Mouse (Mus musculus): Measurements from ENCODE around the gene Ccer2. TPM values are rescaled to one million over a fixed set of nuclear protein-coding genes. Genes with fewer than 3 reads are reported as not detected.

Ccer2 gene
- polyA plus RNA-seq, 1 experiment: not detected

DNA sequence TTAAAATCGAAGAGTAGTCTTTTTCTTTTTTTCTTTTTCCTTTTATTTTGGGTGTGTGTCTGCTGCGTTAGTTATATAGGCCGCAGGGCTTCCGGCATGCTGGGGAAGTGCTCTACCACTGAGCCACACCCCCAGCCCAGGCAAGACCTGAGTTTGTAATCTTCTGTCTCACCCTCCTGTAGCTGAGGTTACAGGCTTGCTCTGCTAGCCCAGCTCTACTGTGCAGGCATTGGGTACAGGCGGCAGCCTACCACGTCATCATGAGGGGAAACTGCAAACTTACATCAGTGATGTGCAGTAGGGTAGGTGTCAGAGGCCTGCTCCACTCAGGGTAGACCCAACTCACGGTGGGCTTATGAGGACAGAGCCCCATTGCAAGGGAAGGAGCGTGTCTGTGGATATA is 25.3 kb downstream of the Ccer2 start:
- no peak overlapping the region for H3K4me3 ChIP-seq (replicated peaks; ENCODE audit: extremely low read depth, low read depth, low read length)
- DNase-seq: no peak
- TF ChIP-seq CTCF (IDR thresholded peaks at IDR 0.05; ENCODE audit: insufficient read depth, low read length): no peak
- TF ChIP-seq POLR2A (IDR thresholded peaks at IDR 0.05; ENCODE audit: borderline replicate concordance, extremely low read depth, low read depth, low read length): no peak
- peaks cover 4% of the 10 kb centered on the region; the same call in 1 of the 2 replicates for H3K4me1 ChIP-seq (ENCODE audit: control insufficient read depth, insufficient read depth, low read length)
- 86% methylated on average over 8 of the region's 8 CpGs for WGBS

DNA sequence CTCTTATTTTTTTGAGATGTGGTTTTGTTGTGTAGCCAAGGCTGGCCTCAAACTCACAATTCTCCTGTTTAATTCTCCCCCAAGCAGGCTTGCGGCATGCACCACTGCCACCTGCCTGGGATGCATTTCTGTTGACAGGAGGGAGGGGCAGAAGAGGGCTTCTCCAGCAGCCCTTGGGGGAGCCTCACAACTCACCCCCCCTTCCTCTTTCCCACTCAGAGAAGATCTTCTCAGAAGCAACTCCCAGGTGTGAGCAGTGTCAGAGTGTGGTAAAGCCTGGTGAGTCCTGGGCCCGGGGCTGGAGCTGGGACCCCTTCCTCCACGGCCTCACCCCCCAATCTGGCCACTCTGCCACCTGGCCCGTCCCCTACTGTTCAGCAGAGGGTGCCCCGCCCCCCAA is 29.2 kb downstream of the Ccer2 start:
- Histone ChIP-seq H3K4me3 (replicated peaks; ENCODE audit: extremely low read depth, low read depth, low read length) (no peak overlapping the region), H3K4me1 (ENCODE audit: control insufficient read depth, insufficient read depth, low read length) (peaks cover 3% of the 10 kb centered on the region; the same call in 1 of the 2 replicates)
- no peak for TF ChIP-seq CTCF (IDR thresholded peaks at IDR 0.05; ENCODE audit: insufficient read depth, low read length)
- no peak for TF ChIP-seq POLR2A (IDR thresholded peaks at IDR 0.05; ENCODE audit: borderline replicate concordance, extremely low read depth, low read depth, low read length)
- WGBS: 87% methylated on average over 5 of the region's 5 CpGs
- DNase-seq: no peak

DNA sequence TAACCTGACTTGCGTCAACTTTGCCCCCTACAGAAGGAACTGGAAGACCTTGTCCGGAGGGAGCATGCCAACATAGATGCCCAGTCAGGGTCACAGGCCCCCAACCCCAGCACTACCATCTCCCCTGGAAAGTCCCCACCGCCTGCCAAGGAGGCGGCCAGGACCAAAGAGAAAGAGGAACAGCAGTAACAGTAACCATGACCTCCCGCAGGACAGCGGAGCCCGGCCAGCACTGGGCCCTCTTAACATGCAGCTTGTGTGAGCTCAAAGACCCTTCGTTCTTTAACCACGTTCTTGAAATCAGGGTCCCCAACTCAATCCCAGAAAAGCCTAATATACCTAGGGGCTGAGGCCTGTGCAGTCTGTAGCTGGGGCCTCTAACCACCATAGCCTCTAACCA is 31.9 kb downstream of the Ccer2 start:
- Histone ChIP-seq H3K4me1 (ENCODE audit: control insufficient read depth, insufficient read depth, low read length) (no peaks in the 10 kb centered on the region), H3K4me3 (replicated peaks; ENCODE audit: extremely low read depth, low read depth, low read length) (no peak overlapping the region)
- no peak for TF ChIP-seq CTCF (IDR thresholded peaks at IDR 0.05; ENCODE audit: insufficient read depth, low read length)
- no peak for TF ChIP-seq POLR2A (IDR thresholded peaks at IDR 0.05; ENCODE audit: borderline replicate concordance, extremely low read depth, low read depth, low read length)
- WGBS: 87% methylated on average over 9 of the region's 9 CpGs
- no peak for DNase-seq

DNA sequence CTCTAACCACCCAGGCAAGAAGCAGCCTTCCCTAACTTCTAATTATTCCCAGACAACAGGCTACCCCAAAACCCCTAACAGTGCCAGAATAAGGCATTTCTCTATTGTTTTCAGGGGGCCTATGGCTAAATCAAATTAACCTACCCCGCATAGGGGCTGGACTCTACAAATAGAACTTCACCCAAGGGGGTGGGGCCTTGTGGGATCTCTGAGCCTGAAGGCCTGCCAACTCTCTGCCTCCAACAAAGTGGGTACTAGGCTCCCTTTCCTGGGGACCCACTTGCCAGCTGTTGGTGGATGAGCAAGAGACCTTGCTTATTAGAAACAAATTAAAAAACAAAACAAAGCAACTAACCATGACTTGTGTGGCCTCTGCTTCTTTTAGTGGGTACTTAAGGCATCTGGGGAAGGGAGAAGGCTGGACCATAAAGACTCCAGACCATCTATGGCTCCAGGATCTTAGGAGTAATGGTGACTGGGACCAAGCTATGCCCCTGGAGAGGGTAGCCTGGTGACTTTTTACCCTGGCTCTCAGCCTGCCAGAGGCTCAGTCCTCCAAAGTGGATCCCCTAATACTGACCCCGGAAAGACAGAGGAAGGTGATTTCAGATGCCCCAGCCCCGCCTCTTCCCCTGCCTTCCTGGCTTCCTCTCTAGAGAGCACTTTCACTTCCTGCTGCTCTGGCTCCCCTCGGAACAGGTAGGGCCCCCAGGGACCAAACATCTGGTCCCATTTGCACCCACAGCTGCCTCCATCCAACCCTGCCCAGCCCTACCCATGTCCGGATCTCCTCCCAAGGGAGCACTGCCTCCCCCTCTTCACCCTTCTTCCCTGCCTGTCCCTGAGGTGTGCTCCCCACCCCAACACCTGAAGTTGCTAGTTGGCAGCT is 32.6 kb downstream of the Ccer2 start, which contains the start of gene Rinl:
Gene Rinl, plus strand, starts transcription at position 663 of the 889 bp plus-strand sequence.
- no peaks in the 10 kb centered on the region for H3K4me1 ChIP-seq (ENCODE audit: control insufficient read depth, insufficient read depth, low read length)
- no peak for TF ChIP-seq CTCF (IDR thresholded peaks at IDR 0.05; ENCODE audit: insufficient read depth, low read length)
- H3K4me3 ChIP-seq (replicated peaks; ENCODE audit: extremely low read depth, low read depth, low read length): peak within 1 kb of the TSS; percentile 49
- DNase-seq: no peak
- WGBS: 52% methylated on average over 5 of the region's 5 CpGs

DNA sequence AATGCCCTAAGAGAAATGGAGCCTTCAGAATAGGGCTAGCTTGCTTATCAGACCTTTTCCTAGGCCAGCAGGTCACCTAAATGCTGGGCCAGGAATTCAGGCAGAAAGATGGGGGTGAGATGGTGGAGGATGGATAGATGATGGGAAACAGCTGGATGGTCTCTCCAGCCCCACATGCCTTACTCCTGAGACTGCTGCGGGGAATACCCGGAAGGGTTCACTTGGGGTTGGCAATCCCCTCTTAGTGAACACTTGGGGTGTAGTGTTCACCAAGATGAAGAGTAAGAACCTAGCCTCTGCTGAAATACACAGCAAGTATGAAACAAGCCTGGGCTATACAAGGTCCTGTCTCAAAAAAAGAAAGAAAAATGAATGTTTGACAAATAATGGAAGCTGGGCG is 33.3 kb downstream of the Ccer2 start:
- Histone ChIP-seq H3K4me1 (ENCODE audit: control insufficient read depth, insufficient read depth, low read length) (no peaks in the 10 kb centered on the region), H3K4me3 (replicated peaks; ENCODE audit: extremely low read depth, low read depth, low read length) (no peak overlapping the region)
- 61% methylated on average over 3 of the region's 3 CpGs for WGBS
- no peak for DNase-seq
- TF ChIP-seq CTCF (IDR thresholded peaks at IDR 0.05; ENCODE audit: insufficient read depth, low read length) (no peak), POLR2A (IDR thresholded peaks at IDR 0.05; ENCODE audit: borderline replicate concordance, extremely low read depth, low read depth, low read length) (no peak)

DNA sequence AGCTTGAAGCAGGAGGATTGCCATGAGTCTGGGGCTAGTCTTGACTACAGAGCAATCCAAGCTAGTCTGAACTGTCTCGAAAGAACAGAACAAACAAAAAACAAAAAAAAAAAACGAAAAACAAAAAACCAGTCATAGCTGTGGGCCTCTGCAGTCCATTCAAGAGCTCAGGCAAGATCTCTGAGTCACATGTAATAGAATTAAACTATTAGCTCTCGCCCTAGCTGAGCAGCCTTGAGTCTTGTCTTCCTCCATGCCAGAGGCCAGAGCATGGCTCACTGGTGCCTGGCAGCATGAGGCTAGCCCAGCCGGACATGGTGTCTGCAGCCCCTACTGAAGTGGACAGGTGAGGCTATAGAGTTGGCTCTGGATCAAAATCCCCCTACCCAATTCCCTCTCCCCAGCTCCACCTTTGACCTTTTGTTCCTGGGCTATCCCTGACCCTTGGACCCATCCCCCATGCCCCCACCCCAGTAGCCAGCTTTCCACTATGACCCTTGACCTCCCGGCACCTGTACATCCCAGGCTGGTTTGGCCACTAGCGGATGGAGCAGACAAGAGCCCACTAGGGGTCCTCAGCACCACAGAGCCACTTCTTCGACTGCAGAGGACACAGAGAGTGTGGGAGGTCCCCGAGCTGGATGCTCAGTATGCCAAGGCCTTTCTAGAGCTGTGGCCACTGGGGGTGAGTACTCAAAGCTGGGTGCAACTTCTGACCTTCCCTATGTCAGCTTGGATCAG is 34.3 kb downstream of the Ccer2 start:
- no peak overlapping the region for H3K4me3 ChIP-seq (replicated peaks; ENCODE audit: extremely low read depth, low read depth, low read length)
- 63% methylated on average over 8 of the region's 8 CpGs for WGBS
- no peak for DNase-seq
- no peaks in the 10 kb centered on the region for H3K4me1 ChIP-seq (ENCODE audit: control insufficient read depth, insufficient read depth, low read length)
- TF ChIP-seq CTCF (IDR thresholded peaks at IDR 0.05; ENCODE audit: insufficient read depth, low read length): no peak
- TF ChIP-seq POLR2A (IDR thresholded peaks at IDR 0.05; ENCODE audit: borderline replicate concordance, extremely low read depth, low read depth, low read length): no peak

DNA sequence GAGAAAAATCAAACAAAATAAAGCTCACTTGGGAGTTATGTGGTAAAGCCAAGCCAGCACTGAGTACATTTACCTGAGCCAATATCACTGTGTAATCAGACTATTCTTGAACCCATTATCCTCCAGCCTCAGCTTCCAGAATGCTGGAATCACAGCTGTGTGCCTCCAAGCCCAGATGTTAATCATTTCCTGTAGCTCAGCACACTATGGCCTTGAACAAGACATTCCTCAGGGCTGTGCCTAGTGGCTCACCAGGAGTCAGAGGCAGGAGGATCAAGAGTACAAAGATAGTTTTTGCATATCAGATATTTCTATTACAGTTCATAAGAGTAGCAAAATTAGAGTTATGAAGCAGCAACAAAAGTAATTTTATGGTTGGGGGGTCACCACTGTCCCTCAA is 35.7 kb downstream of the Ccer2 start:
- DNase-seq: no peak
- TF ChIP-seq CTCF (IDR thresholded peaks at IDR 0.05; ENCODE audit: insufficient read depth, low read length): no peak
- no peak for TF ChIP-seq POLR2A (IDR thresholded peaks at IDR 0.05; ENCODE audit: borderline replicate concordance, extremely low read depth, low read depth, low read length)
- Histone ChIP-seq H3K4me3 (replicated peaks; ENCODE audit: extremely low read depth, low read depth, low read length) (no peak overlapping the region), H3K4me1 (ENCODE audit: control insufficient read depth, insufficient read depth, low read length) (peaks cover 4% of the 10 kb centered on the region; the same call in 1 of the 2 replicates)

DNA sequence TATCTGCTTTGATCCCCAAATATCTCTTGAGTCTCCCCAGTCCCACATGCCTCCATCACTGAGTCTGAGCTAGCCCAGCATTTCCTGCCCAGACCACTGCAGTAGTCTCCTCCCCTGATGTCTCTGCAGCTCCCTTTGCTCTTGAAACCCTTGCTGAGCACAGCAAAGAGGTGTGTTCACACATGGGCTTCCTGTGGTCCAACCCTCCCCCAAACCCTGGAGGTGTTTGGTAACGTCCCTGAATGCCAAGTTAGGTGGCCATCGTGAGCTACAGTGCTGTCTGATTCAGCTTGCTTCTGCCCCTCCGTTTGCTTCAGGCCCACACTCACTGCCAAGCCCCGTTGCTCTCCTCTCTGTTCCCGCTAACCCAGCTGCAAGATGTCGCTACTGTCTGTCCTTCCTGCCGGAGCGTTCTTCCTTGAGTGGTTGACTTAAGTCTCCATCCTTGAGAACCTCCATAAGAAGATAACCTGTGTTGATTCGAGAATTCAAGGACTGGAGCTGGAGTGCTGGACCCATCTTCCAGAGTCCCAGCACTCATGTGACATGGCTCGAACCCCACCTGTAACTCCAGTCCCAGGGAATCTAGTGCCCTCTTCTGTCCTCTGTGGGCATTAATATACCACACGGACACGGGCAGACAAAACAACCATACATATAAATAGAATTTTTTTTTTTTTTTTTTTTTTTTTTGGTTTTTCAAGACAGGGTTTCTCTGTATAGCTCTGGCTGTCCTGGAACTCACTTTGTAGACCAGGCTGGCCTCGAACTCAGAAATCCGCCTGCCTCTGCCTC is 36.6 kb downstream of the Ccer2 start:
- peaks cover 7% of the 10 kb centered on the region for H3K4me1 ChIP-seq (ENCODE audit: control insufficient read depth, insufficient read depth, low read length)
- DNase-seq: no peak
- no peak for TF ChIP-seq POLR2A (IDR thresholded peaks at IDR 0.05; ENCODE audit: borderline replicate concordance, extremely low read depth, low read depth, low read length)
- no peak for TF ChIP-seq CTCF (IDR thresholded peaks at IDR 0.05; ENCODE audit: insufficient read depth, low read length)

DNA sequence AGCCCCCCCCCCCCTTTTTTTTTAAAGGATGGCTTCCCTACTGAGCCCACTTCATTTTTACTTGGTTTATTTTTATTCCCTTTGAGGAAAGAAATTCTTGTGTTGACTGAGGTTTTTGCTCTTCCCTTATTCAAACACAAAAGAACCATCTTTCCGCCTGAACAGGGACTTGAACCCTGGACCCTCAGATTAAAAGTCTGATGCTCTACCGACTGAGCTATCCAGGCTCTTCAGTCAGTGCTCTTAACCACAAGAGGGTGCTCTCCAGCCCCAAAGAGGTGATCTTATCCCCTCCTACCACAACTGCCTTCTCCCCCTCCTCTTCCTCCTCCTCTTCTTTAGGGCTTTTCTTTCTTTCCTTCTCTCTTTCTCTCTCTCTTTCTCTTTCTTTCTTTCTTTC is 37.9 kb downstream of the Ccer2 start:
- no peak for DNase-seq
- peaks cover 7% of the 10 kb centered on the region for H3K4me1 ChIP-seq (ENCODE audit: control insufficient read depth, insufficient read depth, low read length)
- no peak overlapping the region for H3K4me3 ChIP-seq (replicated peaks; ENCODE audit: extremely low read depth, low read depth, low read length)
- TF ChIP-seq CTCF (IDR thresholded peaks at IDR 0.05; ENCODE audit: insufficient read depth, low read length) (peak; percentile 19; the same call in 1 of the 2 replicates), POLR2A (IDR thresholded peaks at IDR 0.05; ENCODE audit: borderline replicate concordance, extremely low read depth, low read depth, low read length) (no peak)
- WGBS: 29% methylated on average over 2 of the region's 2 CpGs

More for the DNA sequence above, 36.6 kb downstream of the Ccer2 start:
- no peak overlapping the region for H3K4me3 ChIP-seq (replicated peaks; ENCODE audit: extremely low read depth, low read depth, low read length)
- WGBS: 68% methylated on average over 14 of the region's 14 CpGs

Measured in lung, adult 2 months (tissue).